Mouse (Mus musculus) cortical plate, adult 2 months (tissue): ENCODE measurements around the gene Morn5.

Experiments
- CTCF ChIP-seq: fragments of 200-500 bp; IDR thresholded peaks from 2 replicates; pipeline ENCODE4 v1.5.1; 2011; ENCODE audit warnings: mild to moderate bottlenecking, control low read depth, low read length; ENCODE audit not compliant: insufficient read depth; ENCODE audit errors: extremely low read depth
- POLR2A ChIP-seq: fragments of 200-500 bp; IDR thresholded peaks from 2 replicates; pipeline ENCODE4 v1.6.1; 2011; ENCODE audit warnings: mild to moderate bottlenecking, low read length, control low read depth; ENCODE audit not compliant: insufficient read depth; ENCODE audit errors: extremely low read depth

DNA sequence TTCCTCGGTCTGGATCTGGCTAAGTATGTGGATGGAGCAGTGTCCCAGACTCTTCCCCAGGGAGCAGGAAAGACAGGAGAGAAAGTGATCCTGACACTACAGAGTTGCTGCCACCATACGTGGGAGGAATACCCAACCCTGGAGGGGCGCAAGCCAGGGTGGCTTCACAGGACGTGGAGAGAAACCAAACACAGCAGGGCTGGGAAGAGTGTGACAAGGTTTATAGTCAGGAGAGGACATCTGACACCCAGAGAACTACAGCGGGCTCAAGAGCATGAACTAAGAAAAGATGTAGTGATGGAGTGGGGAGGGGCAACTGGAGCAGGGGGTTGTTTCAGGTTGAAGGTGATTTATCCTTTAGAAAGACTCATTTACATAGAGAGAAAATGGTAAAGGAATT is 12.2 kb downstream of the Morn5 start:
- TF ChIP-seq CTCF (no peak), POLR2A (no peak)
